Mouse (Mus musculus): ENCODE measurements around the gene Lpp. TPM values are rescaled to one million over a fixed set of nuclear protein-coding genes. Genes with fewer than 3 reads are reported as not detected.

Gene Lpp
- total and polyA plus RNA-seq, 3 experiments = not detected

DNA sequence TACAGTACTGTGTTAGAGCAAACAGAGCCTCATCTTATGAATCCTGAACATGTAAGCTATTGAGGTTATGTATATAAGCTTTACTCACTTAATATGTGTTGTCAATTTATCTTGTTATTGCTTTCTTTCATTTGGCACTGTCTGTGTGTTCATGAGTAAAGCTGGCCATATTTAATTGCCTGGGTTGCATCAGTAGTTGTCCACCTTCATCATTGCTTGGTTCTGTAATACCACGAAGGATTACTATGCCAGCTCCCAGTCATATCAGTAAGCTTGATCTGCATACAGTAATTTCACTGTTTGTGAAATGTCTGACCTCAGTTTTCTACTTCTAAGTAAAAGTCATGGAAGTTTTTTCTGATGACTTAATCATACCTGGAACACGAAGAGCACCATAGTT is 401.4 kb downstream of the Lpp start:
- H3K9me3 ChIP-seq (replicated peaks; ENCODE audit: insufficient read depth, low read length) = no peaks in the 10 kb centered on the region
- H3K9ac ChIP-seq (ENCODE audit: control insufficient read depth, low read depth, low read length, poor library complexity, severe bottlenecking) = no peak overlapping the region
- H3K36me3 ChIP-seq (ENCODE audit: control insufficient read depth in 1 of 2, insufficient read depth in 2 of 2, low read length in 2 of 2) = no peaks in the 10 kb centered on the region
- TF ChIP-seq GABPA (IDR thresholded peaks at IDR 0.05; ENCODE audit: low read depth, low read length) (no peak), E2F4 (IDR thresholded peaks at IDR 0.05; ENCODE audit: borderline replicate concordance, low read depth, low read length) (no peak), NRF1 (IDR thresholded peaks at IDR 0.05; ENCODE audit: insufficient read depth, low read depth, low read length, poor library complexity, severe bottlenecking) (no peak), ZC3H11A (IDR thresholded peaks at IDR 0.05; ENCODE audit: low read depth, low read length) (no peak), MAFK (IDR thresholded peaks at IDR 0.05; ENCODE audit: borderline replicate concordance, low read depth, low read length) (no peak), POLR2AphosphoS5 (IDR thresholded peaks at IDR 0.05; ENCODE audit: borderline replicate concordance, low read depth, low read length) (no peak), TCF12 (IDR thresholded peaks at IDR 0.05; ENCODE audit: low read depth, low read length) (no peak)
- no peaks in the 10 kb centered on the region for H3K79me2 ChIP-seq (ENCODE audit: control insufficient read depth, insufficient read depth, low read length, poor library complexity)
- no peaks in the 10 kb centered on the region for H3K27me3 ChIP-seq (ENCODE audit: control insufficient read depth in 1 of 2, insufficient read depth in 2 of 2, low read length in 2 of 2)
- no peak overlapping the region for H3K27ac ChIP-seq (ENCODE audit: control insufficient read depth, low read depth, low read length)
- H3K4me1 ChIP-seq (ENCODE audit: control insufficient read depth in 1 of 2, insufficient read depth in 2 of 2, low read length in 2 of 2) = no peaks in the 10 kb centered on the region
- DNase-seq (ENCODE audit: low read depth, low spot score) = no peak
- H3K4me3 ChIP-seq (ENCODE audit: control insufficient read depth in 1 of 2, insufficient read depth in 1 of 2, low read depth in 2 of 2, low read length in 2 of 2) = no peak overlapping the region

DNA sequence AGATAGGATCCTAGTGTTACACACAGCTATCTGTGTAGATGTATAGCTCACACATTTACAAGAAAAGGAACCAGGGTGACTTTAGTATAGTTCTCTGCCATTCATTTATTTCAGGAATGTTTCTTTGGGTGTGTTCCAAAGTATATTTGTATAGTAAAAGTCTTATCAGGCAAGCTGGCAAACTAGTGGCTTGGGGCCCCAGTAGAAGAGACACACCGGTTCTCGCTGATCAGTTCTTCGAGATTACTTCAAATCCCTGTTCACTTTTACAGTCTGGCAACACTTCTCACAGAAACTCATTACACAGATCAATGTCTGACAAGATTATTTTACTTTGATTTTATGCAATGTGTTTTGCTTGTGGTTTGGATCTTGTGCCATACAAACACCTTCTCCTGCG is 408.0 kb downstream of the Lpp start:
- Histone ChIP-seq H3K27me3 (ENCODE audit: control insufficient read depth in 1 of 2, insufficient read depth in 2 of 2, low read length in 2 of 2) (no peaks in the 10 kb centered on the region), H3K4me1 (ENCODE audit: control insufficient read depth in 1 of 2, insufficient read depth in 2 of 2, low read length in 2 of 2) (no peaks in the 10 kb centered on the region), H3K79me2 (ENCODE audit: control insufficient read depth, insufficient read depth, low read length, poor library complexity) (no peaks in the 10 kb centered on the region), H3K36me3 (ENCODE audit: control insufficient read depth in 1 of 2, insufficient read depth in 2 of 2, low read length in 2 of 2) (no peaks in the 10 kb centered on the region), H3K9me3 (replicated peaks; ENCODE audit: insufficient read depth, low read length) (no peaks in the 10 kb centered on the region), H3K9ac (ENCODE audit: control insufficient read depth, low read depth, low read length, poor library complexity, severe bottlenecking) (no peak overlapping the region), H3K4me3 (ENCODE audit: control insufficient read depth in 1 of 2, insufficient read depth in 1 of 2, low read depth in 2 of 2, low read length in 2 of 2) (no peak overlapping the region), H3K27ac (ENCODE audit: control insufficient read depth, low read depth, low read length) (no peak overlapping the region)
- DNase-seq (ENCODE audit: low read depth, low spot score) = no peak
- TF ChIP-seq KAT2A (conservative IDR thresholded peaks at IDR 0.05; ENCODE audit: low read depth, low read length) = no peak
- no peak for TF ChIP-seq E2F4 (IDR thresholded peaks at IDR 0.05; ENCODE audit: borderline replicate concordance, low read depth, low read length)
- TF ChIP-seq ELF1 (IDR thresholded peaks at IDR 0.05; ENCODE audit: low read depth, low read length) = no peak
- TF ChIP-seq USF2 (IDR thresholded peaks at IDR 0.05; ENCODE audit: borderline replicate concordance in 1 of 2, insufficient read depth in 1 of 2, low read depth in 1 of 2, low read length in 2 of 2) = no peak
- TF ChIP-seq CTCF (IDR thresholded peaks at IDR 0.05 in 2 of 3, conservative IDR thresholded peaks at IDR 0.05 in 1 of 3; ENCODE audit: control insufficient read depth in 1 of 3, insufficient read depth in 1 of 3, low read depth in 2 of 3, low read length in 3 of 3, poor library complexity in 1 of 3, severe bottlenecking in 1 of 3) = no peak
- TF ChIP-seq ZNF384 (IDR thresholded peaks at IDR 0.05; ENCODE audit: low read depth, low read length) = no peak
- TF ChIP-seq EP300 (IDR thresholded peaks at IDR 0.05; ENCODE audit: low read depth in 1 of 2, low read length in 2 of 2) = no peak
- no peak for TF ChIP-seq GABPA (IDR thresholded peaks at IDR 0.05; ENCODE audit: low read depth, low read length)
- no peak for TF ChIP-seq CHD1 (IDR thresholded peaks at IDR 0.05; ENCODE audit: low read depth, low read length)
- TF ChIP-seq MAFK (IDR thresholded peaks at IDR 0.05; ENCODE audit: borderline replicate concordance, low read depth, low read length) = no peak
- no peak for TF ChIP-seq MYB (IDR thresholded peaks at IDR 0.05; ENCODE audit: low read depth, low read length)
- no peak for TF ChIP-seq UBTF (IDR thresholded peaks at IDR 0.05; ENCODE audit: borderline replicate concordance, insufficient read depth, low read depth, low read length)
- no peak for TF ChIP-seq MAZ (IDR thresholded peaks at IDR 0.05; ENCODE audit: low read depth, low read length)
- TF ChIP-seq BHLHE40 (IDR thresholded peaks at IDR 0.05; ENCODE audit: borderline replicate concordance, low read depth, low read length) = no peak
- no peak for TF ChIP-seq MXI1 (IDR thresholded peaks at IDR 0.05; ENCODE audit: low read depth, low read length)
- TF ChIP-seq SIN3A (IDR thresholded peaks at IDR 0.05; ENCODE audit: low read length) = no peak
- TF ChIP-seq POLR2AphosphoS2 (IDR thresholded peaks at IDR 0.05; ENCODE audit: low read length) = no peak
- no peak for TF ChIP-seq RAD21 (IDR thresholded peaks at IDR 0.05; ENCODE audit: low read depth, low read length)
